ENCODE assay signal across 14 mouse cellular contexts in genomic region chr19:47561996-47562441, GRCm38 (mm10). TPM values are rescaled to one million over a fixed set of nuclear protein-coding genes. Genes with fewer than 3 reads are reported as not detected.
DNase-seq lines count a peak whose midpoint lies in the region; ATAC-seq and TF ChIP-seq lines count a peak whose summit lies in the region.
"Had no signal": no experiment of that assay in that cellular context is flagged by ENCODE, and none has a peak within 500 bp of the region (broad histone marks: within the 10 kb centered on the region; RNA-seq: fewer than 3 reads in every experiment).

No protein-coding gene starts in this region.

- peak overlapping the region; percentile 83 for H3K27ac ChIP-seq in gastrocnemius, adult 2 months
- H3K27ac ChIP-seq: limb, embryonic 13.5 days had no signal

- H3K4me3 ChIP-seq in gastrocnemius, adult 2 months = 0 out of 2 replicates have a peak overlapping the region, but pooled peaks have one; percentile 15
- H3K4me3 ChIP-seq in G1E (ENCODE audit: low read depth, low read length) = no peak overlapping the region
- H3K4me3 ChIP-seq: limb, embryonic 13.5 days had no signal

- 16% methylated on average over 5 of the region's 5 CpGs for WGBS in large intestine, adult 2 months

- peaks cover 19% of the 10 kb centered on the region; the same call in 1 of the 2 replicates for H3K27me3 ChIP-seq in G1E (ENCODE audit: insufficient read depth, low read length)
- H3K27me3 ChIP-seq: limb, embryonic 13.5 days had no signal

- H3K4me1 ChIP-seq in G1E (ENCODE audit: insufficient read depth, low read depth, low read length) = peaks cover 4% of the 10 kb centered on the region; the same call in 1 of the 2 replicates

- no peaks in the 10 kb centered on the region for H3K36me3 ChIP-seq in G1E (replicated peaks)
- H3K36me3 ChIP-seq: limb, embryonic 13.5 days had no signal

- intact Hi-C loops in gastrocnemius, adult 2 months (cut with DNase I) = no loop called here
- intact Hi-C loops in heart, postnatal 14 days (cut with DNase I) = no loop called here

- peak; percentile 21 for DNase-seq in gastrocnemius, adult 2 months
- no peak for DNase-seq in gastrocnemius, postnatal 25 days
- no peak for DNase-seq in G1E (ENCODE audit: low spot score)
- DNase-seq in heart, postnatal 14 days = peak; percentile 16 to 27
- DNase-seq in large intestine, adult 2 months (ENCODE audit: low read depth, low spot score) = peak; percentile 57
- no peak for DNase-seq in adrenal gland, postnatal 36 days
- DNase-seq in testis, postnatal 14 days (ENCODE audit: low spot score) = no peak
- DNase-seq: adrenal gland, adult 8-10 months; B cell, adult 2 months; lung, postnatal 10 days; right cerebral cortex, postnatal 4 days; thymus, adult 18-20 months had no signal

- no peak for TF ChIP-seq CTCF in gastrocnemius, adult 2 months (IDR thresholded peaks at IDR 0.05)
- TF ChIP-seq CTCF in G1E (IDR thresholded peaks at IDR 0.05; ENCODE audit: low read depth, low read length) = no peak

- H3K9me3 ChIP-seq in G1E (replicated peaks) = peaks cover 2% of the 10 kb centered on the region; the same call in 1 of the 2 replicates
- H3K9me3 ChIP-seq: limb, embryonic 13.5 days had no signal

- ATAC-seq in G1E (ENCODE audit: extremely low read depth, insufficient number of reproducible peaks, low FRiP score, poor library complexity, severe bottlenecking) = 0 out of 2 replicates have a peak, but pooled peaks have one; percentile 15
- no peak for ATAC-seq in erythroblast, adult 5-6 weeks (replicated peaks; ENCODE audit: low FRiP score, poor library complexity, severe bottlenecking)

RNA-seq across cellular contexts. Expression of gene Slk, which starts 17.5 kb away (rescaled TPM):
- 10 to 100 TPM; 36.1 to 37.7 TPM for total RNA-seq in gastrocnemius, adult 2 months (2021)
- 10 to 100 TPM; 25.0 to 27.9 TPM for total RNA-seq in gastrocnemius, postnatal 25 days (2021)
- total RNA-seq in G1E (2014; fragmentation: Nextera tagmentation) (112 and 116 TPM in 2 replicates), G1E (2017) (111 and 128 TPM in 2 replicates)
- polyA plus RNA-seq in G1E (2012) = 18.5 and 20.0 TPM in 2 replicates
- 100 to 1,000 TPM; 103 TPM for total RNA-seq in heart, postnatal 14 days (2021)
- 7.4 and 11.4 TPM in 2 replicates for polyA plus RNA-seq in large intestine, adult 2 months (2012; rRNA removed)
- 74.0 and 81.3 TPM in 2 replicates for total RNA-seq in erythroblast, adult 5-6 weeks (2015; ENCODE audit: low replicate concordance)
- 96.8 and 148 TPM in 2 replicates for total RNA-seq in erythroblast, adult 5-6 weeks (2017; ENCODE audit: low replicate concordance)
- 10 to 100 TPM; 38.1 to 46.8 TPM for total RNA-seq in adrenal gland, postnatal 36 days (2021)

RNA-seq across cellular contexts. Expression of gene Stn1, which starts 24.7 kb away (rescaled TPM):
- total RNA-seq in gastrocnemius, adult 2 months (2021) = 1 to 10 TPM; 3.8 to 5.6 TPM
- total RNA-seq in gastrocnemius, postnatal 25 days (2021) = 1 to 10 TPM; 5.8 to 6.0 TPM
- 19.7 and 28.5 TPM in 2 replicates for total RNA-seq in G1E (2014; fragmentation: Nextera tagmentation)
- total RNA-seq in G1E (2017) = 26.9 and 36.6 TPM in 2 replicates
- 7.5 and 7.7 TPM in 2 replicates for polyA plus RNA-seq in G1E (2012)
- total RNA-seq in heart, postnatal 14 days (2021) = 10 to 100 TPM; 17.3 to 17.8 TPM
- 12.0 and 13.0 TPM in 2 replicates for polyA plus RNA-seq in large intestine, adult 2 months (2012; rRNA removed)
- 3.8 TPM in 2 replicates for total RNA-seq in erythroblast, adult 5-6 weeks (2015; ENCODE audit: low replicate concordance)
- 7.1 and 8.2 TPM in 2 replicates for total RNA-seq in erythroblast, adult 5-6 weeks (2017; ENCODE audit: low replicate concordance)
- 10 to 100 TPM; 12.9 to 14.7 TPM for total RNA-seq in adrenal gland, postnatal 36 days (2021)

Comparison
In these comparisons a context has a peak if more than half of its experiments do, and no peak if none do; other contexts are left out.
1. DNase-seq: peak in gastrocnemius, adult 2 months (single experiment), heart, postnatal 14 days (2 of 2) and large intestine, adult 2 months (single experiment); none in gastrocnemius, postnatal 25 days (single experiment), G1E (single experiment), adrenal gland, postnatal 36 days (0 of 2) and testis, postnatal 14 days (single experiment).